Mouse (Mus musculus) ES-Bruce4 (cell line): ENCODE data around the gene Jam3.

ENCODE experiments used
- CTCF ChIP-seq: IDR thresholded peaks from one replicate; pipeline ENCODE4 v1.8.1; 2011; ENCODE audit warnings: low read depth, low read length
- EP300 ChIP-seq: IDR thresholded peaks from 2 replicates; pipeline ENCODE4 v1.6.1; 2011; ENCODE audit warnings: low read depth, low read length; ENCODE audit not compliant: insufficient read depth
- POLR2A ChIP-seq: IDR thresholded peaks from one replicate; pipeline ENCODE4 v1.8.1; 2011; ENCODE audit warnings: low read length; ENCODE audit not compliant: insufficient read depth

DNA sequence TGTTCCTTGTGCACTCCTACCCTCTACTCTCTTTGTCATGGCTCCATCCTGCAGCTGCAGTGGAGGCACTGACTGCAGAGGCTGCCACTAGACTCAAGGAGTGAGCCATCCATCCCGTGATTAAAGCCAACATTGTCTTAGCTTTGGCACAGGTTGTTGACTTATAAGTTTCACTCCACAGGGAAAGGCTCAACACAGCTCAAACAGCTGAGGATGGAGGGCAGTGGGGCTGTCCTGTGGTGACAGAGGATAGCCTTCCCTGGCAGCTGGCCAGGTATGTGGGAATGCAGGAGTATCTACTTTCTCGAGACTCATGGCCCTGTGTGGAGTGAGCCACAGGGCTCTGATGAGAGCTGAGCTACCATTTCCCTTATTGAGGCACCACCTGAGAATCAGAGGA, 34.1 kb upstream of the Jam3 start:
- no peak for TF ChIP-seq POLR2A
- no peak for TF ChIP-seq CTCF
- TF ChIP-seq EP300 = no peak
